Mouse (Mus musculus) cerebellum, postnatal 10 days (tissue): ENCODE measurements at regions not wholly inside any gene's neighbourhood (a gene's known extent, or its start where the extent isn't known, plus 50 kb on each side); places are given as distances from the start of the nearest gene placed in this dataset.

ENCODE experiments used
- DNase-seq, 2 experiments: peaks; one replicate each; pipeline ENCODE4 v3.0.0; 2021; ENCODE audit warnings: mixed read lengths in 2 of 2

DNA sequence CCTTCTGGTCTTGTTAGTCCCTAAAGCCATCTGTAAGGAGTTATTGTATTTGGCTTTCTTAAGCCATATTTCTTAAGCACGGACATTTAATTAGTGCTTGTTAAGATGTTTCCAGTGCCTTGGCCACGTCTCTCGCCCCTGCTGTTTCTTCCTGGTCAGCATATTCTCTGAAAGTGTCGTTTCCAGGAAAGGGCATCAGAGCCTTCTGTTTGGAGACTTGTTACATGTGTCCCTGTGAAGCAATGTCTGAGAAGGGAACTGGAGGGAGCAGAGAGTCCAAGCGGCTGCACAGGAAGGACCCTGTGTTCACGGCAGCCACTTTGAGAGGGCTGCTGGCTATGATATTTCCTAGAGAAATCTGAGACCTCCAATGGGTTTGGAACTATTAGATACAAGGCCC, 320.7 kb downstream of the Mtx2 start:
- peak in 1 of 2 experiments; percentile 6 for DNase-seq

- DNase-seq = no peak
Observed at GRCm38 (mm10) chr2:75147399-75147798, 321.8 kb downstream of the Mtx2 start.

- no peak for DNase-seq
Observed at GRCm38 (mm10) chr2:75147967-75148366, 322.4 kb downstream of the Mtx2 start.

- DNase-seq = no peak
Observed at GRCm38 (mm10) chr2:75149036-75149435, 323.4 kb downstream of the Mtx2 start.

- no peak for DNase-seq
Observed at GRCm38 (mm10) chr2:75149562-75149961, 324.0 kb downstream of the Mtx2 start.

DNA sequence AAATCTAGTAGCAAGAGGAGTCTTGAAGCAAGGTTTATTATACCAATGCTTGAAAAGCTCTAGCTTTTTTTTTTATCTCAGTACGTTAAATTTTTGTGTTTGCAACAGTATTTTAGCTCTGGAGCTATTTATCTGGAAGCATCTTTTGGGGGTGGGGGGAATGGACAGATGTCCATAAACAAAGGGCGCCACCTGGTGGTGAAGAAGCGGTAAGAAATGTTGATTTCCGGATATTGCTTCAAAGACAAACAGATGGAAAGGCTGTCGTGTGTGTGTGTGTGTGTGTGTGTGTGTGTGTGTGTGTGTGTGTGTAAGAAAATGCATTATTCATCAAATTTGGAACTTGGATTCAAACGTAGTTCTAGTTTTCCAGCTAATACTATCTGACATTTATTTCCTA, 325.4 kb downstream of the Mtx2 start:
- peak; percentile 87 to 90 for DNase-seq

GRCm38 (mm10) chr2:75151519-75151918, 325.9 kb downstream of the Mtx2 start:
- DNase-seq = no peak

DNA sequence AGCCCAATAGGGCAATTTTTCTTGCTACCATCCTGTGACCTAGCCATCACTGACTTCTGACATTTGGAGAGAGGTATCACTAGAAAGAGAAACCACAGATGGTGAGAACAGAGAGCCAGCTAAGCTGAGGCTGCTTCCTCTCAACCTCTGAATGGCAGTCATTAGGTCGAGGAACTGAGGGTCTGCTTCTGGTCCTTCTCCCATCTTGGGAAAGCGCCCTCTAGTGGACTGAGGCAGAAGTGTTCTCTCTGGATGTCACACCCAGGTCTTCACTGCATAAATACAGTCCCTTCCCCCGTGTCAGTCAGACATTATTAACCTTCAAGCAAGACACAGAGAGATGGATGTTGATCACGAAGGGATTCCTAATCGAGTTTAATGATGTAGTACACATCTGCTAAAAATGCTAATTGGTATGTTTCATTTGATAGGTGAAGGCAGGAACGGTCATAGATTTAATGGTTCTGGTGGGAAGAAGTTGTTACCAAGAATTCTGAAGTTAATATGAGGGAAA, 326.9 kb downstream of the Mtx2 start:
- peak; percentile 65 to 75 for DNase-seq

GRCm38 (mm10) chr2:75154448-75154847, 328.8 kb downstream of the Mtx2 start:
- no peak for DNase-seq

DNA sequence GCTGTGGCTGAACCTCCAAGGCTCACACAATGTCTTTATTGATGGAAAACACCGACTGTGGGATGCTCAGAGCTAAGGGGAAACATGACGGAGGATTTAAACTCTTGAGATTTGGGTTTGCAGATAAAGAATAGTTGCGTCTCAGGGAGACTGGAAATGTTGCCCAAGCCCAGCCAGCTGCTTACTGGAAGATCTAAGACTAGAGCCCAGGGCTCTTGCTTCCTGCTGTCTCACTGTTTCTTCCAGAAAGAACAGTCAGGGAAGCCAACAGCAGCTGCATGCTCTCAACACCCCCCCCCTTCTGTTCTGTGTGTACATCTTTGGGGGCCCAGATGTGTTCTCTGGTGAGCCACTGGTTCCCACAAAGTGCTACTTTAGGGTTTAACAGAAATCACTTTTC, 333.0 kb downstream of the Mtx2 start:
- no peak for DNase-seq

DNA sequence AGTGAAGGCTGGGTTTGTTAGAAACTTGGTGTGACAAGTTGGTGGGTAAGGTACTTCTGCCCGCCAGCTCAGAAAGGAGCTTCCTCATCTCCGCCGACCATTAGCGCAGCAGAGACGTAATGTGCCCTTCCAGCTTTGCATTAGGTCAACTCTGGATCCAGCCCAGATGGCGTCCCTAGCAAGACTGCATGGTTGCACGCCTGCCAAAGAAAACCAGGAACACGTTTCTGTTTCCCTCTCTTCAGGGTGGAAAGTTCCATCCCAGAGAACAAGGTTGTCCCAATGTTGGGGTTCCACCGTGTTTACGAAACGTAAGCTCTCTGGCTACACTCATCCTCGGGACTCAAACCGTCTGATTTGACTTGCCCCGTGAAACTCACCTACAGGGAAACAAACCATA, 335.5 kb downstream of the Mtx2 start:
- DNase-seq = no peak

DNA sequence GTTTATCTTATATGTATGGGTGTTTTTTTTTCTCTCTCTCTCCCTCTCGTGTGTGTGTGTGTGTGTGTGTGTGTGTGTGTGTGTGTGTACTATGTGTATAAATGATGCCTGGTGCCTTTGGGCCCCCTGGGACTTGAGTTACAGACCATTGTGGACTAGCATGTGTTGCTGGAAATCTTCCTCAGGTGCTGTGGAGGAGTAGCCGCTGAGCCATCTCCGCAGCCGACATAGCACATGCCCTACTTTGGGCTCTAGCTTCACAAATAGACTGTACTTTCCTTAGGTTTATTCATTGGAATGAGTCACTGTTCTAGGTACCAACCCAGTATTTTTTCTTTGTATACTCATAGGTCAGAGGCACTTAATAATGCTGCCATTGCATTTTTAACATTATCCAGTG, 339.4 kb downstream of the Mtx2 start:
- no peak for DNase-seq

GRCm38 (mm10) chr2:75176267-75176666, 350.7 kb downstream of the Mtx2 start:
- no peak for DNase-seq

- DNase-seq = no peak
Observed at GRCm38 (mm10) chr2:75183293-75183692, 357.7 kb downstream of the Mtx2 start.

DNA sequence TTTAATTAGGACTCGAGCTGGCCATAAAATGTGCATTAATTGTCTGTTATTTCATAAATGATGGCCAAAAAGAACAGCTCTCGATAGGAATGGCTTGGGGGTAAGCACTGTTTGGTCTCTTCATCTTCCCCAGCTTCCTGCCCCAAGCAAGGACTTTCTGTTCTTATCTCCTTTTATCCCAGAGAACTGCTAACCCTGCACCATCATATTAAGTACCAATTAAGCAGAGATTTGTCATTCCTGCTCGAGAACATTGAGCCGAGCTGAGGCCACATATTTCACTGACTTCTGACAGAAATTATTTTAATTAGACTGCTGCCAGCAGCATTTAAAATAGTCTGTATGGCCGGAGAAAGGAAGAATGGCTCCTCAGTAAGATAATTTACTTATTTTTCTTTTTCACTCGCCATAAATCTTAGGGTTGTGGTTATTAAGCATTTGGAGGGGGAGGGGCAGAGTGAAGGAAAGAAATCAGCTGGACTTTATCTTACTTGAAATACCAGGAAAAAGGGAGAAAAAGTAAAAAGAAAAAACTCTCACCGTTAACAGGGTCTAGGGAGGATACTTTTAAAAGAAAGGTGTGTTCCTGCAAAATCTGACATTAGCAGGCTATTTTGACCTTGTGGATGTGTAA, 377.1 kb downstream of the Mtx2 start:
- no peak for DNase-seq

- DNase-seq = peak; percentile 29 to 33
Observed at GRCm38 (mm10) chr2:75208821-75209758, 383.5 kb downstream of the Mtx2 start.

DNA sequence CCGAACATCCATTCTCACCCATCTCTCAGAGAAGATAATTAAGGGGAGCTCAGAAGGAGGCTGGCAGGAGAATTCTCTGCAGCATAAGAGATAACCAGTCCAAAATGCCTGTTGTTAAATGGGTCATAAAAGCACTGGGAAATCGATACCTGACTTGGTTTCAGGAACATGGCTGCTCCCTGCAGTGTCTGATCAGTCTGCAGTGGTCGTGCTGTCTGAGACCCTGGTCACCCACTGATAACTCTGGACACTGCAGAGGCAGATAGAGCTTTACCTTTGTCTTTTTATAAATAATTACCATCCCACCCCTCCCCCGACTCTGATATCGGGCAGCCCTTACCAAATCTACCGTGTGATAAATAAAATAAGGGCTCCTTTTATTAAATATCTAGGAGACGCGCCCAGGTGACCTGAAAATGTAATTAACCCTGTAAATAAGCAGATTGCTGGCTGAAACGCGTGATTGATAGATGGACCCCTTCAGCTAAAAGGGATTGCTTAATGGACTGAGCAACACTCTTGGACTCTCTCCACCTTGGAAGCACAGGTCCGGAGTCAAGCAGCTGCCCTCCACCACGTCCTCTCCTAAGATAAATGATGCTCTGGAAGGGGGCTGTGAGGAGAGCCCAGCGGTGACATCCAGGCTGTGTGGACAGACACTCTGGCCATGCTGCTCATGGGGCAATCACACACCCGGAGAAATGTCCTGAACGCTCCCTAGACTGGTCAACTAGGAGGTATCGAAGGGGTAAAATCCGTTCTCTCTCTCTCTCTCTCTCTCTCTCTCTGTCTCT, 384.4 kb downstream of the Mtx2 start:
- DNase-seq = peak; percentile 47 to 68

DNA sequence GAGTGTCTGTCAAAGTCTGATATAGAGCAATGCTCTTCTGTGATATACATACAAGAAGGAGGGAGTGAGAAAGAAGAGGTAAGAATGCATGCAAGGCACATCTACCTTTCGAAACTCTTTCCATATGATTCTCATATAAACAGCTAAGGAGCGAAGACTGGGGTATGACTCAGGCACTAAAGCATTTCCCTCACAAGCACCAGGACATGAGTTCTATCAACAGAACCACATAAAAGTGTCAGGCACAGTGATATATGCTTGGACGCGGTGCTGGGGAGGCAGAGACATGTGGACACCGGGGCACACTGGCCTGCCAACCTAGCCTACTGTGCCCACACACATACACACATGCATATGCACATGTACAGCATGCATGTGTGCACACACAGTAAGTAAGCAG, 391.3 kb downstream of the Mtx2 start:
- DNase-seq = no peak

- DNase-seq = no peak
Observed at GRCm38 (mm10) chr2:75220775-75221359, 395.3 kb downstream of the Mtx2 start.

GRCm38 (mm10) chr2:75224443-75224842, 398.8 kb downstream of the Mtx2 start:
- DNase-seq = peak; percentile 57 to 76

- peak; percentile 18 to 27 for DNase-seq
Observed at GRCm38 (mm10) chr2:75240976-75241375, 415.4 kb downstream of the Mtx2 start.

GRCm38 (mm10) chr2:75244311-75245033, 414.6 kb upstream of the Hnrnpa3 start:
- DNase-seq = no peak
